Mouse (Mus musculus): Measurements from ENCODE around the gene Fignl2. TPM values are rescaled to one million over a fixed set of nuclear protein-coding genes. Genes with fewer than 3 reads are reported as not detected.

Gene Fignl2
- polyA plus RNA-seq, 1 experiment from 2014 or later, result 0.09 TPM

Other genes with a start within 250 kb of the Fignl2 start
- gene Scn8a, start 208.7 kb downstream of the Fignl2 start, polyA plus RNA-seq (2015; fragmentation: Nextera tagmentation; extraction: Ambion mirVana), result 20.0 and 22.7 TPM in 2 replicates
- gene Gm47841, start 31.2 kb downstream of the Fignl2 start, polyA plus RNA-seq (2015; fragmentation: Nextera tagmentation; extraction: Ambion mirVana), result not detected in 2 replicates
- not detected in 2 replicates for gene Ankrd33, start 37.2 kb upstream of the Fignl2 start, polyA plus RNA-seq (2015; fragmentation: Nextera tagmentation; extraction: Ambion mirVana)
- 8.6 and 8.7 TPM in 2 replicates for gene Acvrl1, start 50.0 kb upstream of the Fignl2 start, polyA plus RNA-seq (2015; fragmentation: Nextera tagmentation; extraction: Ambion mirVana)
- 23.3 and 24.9 TPM in 2 replicates for gene Acvr1b, start 95.5 kb upstream of the Fignl2 start, polyA plus RNA-seq (2015; fragmentation: Nextera tagmentation; extraction: Ambion mirVana)
- gene Grasp, start 145.6 kb upstream of the Fignl2 start, polyA plus RNA-seq (2015; fragmentation: Nextera tagmentation; extraction: Ambion mirVana), result 1.3 and 1.9 TPM in 2 replicates
- 4.2 and 4.9 TPM in 2 replicates for gene Nr4a1, start 175.7 kb upstream of the Fignl2 start, polyA plus RNA-seq (2015; fragmentation: Nextera tagmentation; extraction: Ambion mirVana)
- gene Atg101, start 205.7 kb upstream of the Fignl2 start, polyA plus RNA-seq (2015; fragmentation: Nextera tagmentation; extraction: Ambion mirVana), result 83.9 and 84.3 TPM in 2 replicates
- gene 6030408B16Rik, start 214.6 kb upstream of the Fignl2 start, polyA plus RNA-seq (2015; fragmentation: Nextera tagmentation; extraction: Ambion mirVana), result 0.28 and 0.45 TPM in 2 replicates